ENCODE assay signal across 10 mouse cellular contexts in the genomic region with DNA sequence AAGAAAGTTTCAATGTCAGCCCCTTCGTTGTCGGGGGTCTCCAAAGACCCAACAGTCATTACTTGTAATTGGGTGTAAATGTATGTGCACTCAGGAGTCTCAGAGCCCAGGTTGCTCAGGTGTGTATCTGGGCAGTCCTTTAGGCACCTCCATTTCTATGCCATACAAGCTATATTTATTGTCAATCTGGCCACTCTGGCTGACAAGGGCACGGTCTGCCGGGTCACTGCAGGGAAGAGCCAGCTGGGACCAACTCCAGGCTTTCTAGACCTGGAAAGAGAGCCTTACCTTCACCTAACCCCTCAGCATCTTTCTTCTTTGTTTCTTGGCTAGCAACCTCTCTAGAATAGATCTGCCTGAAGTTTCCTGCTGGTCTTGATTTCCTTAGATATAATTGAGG. TPM values are rescaled to one million over a fixed set of nuclear protein-coding genes. Genes with fewer than 3 reads are reported as not detected.
DNase-seq lines count a peak whose midpoint lies in the region; ATAC-seq and TF ChIP-seq lines count a peak whose summit lies in the region.
"Had no signal": no experiment of that assay in that cellular context is flagged by ENCODE, and none has a peak within 500 bp of the region (broad histone marks: within the 10 kb centered on the region; RNA-seq: fewer than 3 reads in every experiment).

No protein-coding gene starts in this region.

- peaks cover 55% of the 10 kb centered on the region for H3K4me1 ChIP-seq in heart, adult 2 months (ENCODE audit: control insufficient read depth, insufficient read depth, low read length)
- peaks cover 67% of the 10 kb centered on the region for H3K4me1 ChIP-seq in heart, embryonic 11.5 days (ENCODE audit: control insufficient read depth, insufficient read depth, low read length)
- H3K4me1 ChIP-seq in kidney, postnatal 0 days (replicated peaks; ENCODE audit: insufficient read depth, low read length), result peaks cover 58% of the 10 kb centered on the region
- peaks cover 65% of the 10 kb centered on the region for H3K4me1 ChIP-seq in bone marrow macrophage, adult 2 months (ENCODE audit: control insufficient read depth, insufficient read depth, low read length)
- peaks cover 56% of the 10 kb centered on the region for H3K4me1 ChIP-seq in intestine, embryonic 15.5 days (replicated peaks)

- H3K4me3 ChIP-seq in heart, adult 2 months, result no peak overlapping the region
- no peak overlapping the region for H3K4me3 ChIP-seq in heart, embryonic 11.5 days (ENCODE audit: low read depth, low read length)
- H3K4me3 ChIP-seq in kidney, postnatal 0 days (replicated peaks; ENCODE audit: low read depth, low read length), result no peak overlapping the region
- H3K4me3 ChIP-seq in bone marrow macrophage, adult 2 months (ENCODE audit: insufficient read depth, low read length), result no peak overlapping the region
- no peak overlapping the region for H3K4me3 ChIP-seq in intestine, embryonic 15.5 days (replicated peaks)

- H3K36me3 ChIP-seq in heart, adult 2 months (ENCODE audit: control insufficient read depth, insufficient read depth, low read length), result peaks cover 57% of the 10 kb centered on the region
- peaks cover 37% of the 10 kb centered on the region for H3K36me3 ChIP-seq in heart, embryonic 11.5 days (ENCODE audit: control insufficient read depth, insufficient read depth, low read length)
- peaks cover 56% of the 10 kb centered on the region for H3K36me3 ChIP-seq in kidney, postnatal 0 days (ENCODE audit: insufficient read depth, low read length)
- peaks cover 22% of the 10 kb centered on the region for H3K36me3 ChIP-seq in intestine, embryonic 15.5 days

- intact Hi-C loops in heart, adult 2 months (cut with DNase I), result no loop called here

- H3K27me3 ChIP-seq in heart, adult 2 months (ENCODE audit: control insufficient read depth, insufficient read depth, low read length), result no peaks in the 10 kb centered on the region
- no peaks in the 10 kb centered on the region for H3K27me3 ChIP-seq in heart, embryonic 11.5 days (ENCODE audit: control insufficient read depth, insufficient read depth, low read length)
- H3K27me3 ChIP-seq in kidney, postnatal 0 days (ENCODE audit: insufficient read depth, low read length), result no peaks in the 10 kb centered on the region
- no peaks in the 10 kb centered on the region for H3K27me3 ChIP-seq in intestine, embryonic 15.5 days (replicated peaks)

- no peak overlapping the region for H3K9ac ChIP-seq in heart, adult 2 months (ENCODE audit: low read depth, low read length)
- H3K9ac ChIP-seq in heart, embryonic 11.5 days (ENCODE audit: low read depth, low read length), result no peak overlapping the region
- H3K9ac ChIP-seq in kidney, postnatal 0 days (ENCODE audit: low read depth, low read length), result no peak overlapping the region
- H3K9ac ChIP-seq in intestine, embryonic 15.5 days, result no peak overlapping the region

- peaks cover 19% of the 10 kb centered on the region for H3K79me2 ChIP-seq in heart, adult 2 months (replicated peaks; ENCODE audit: control insufficient read depth, insufficient read depth, low read length)

- DNase-seq in heart, adult 2 months, result no peak
- DNase-seq in kidney, postnatal 0 days (ENCODE audit: low spot score), result no peak
- no peak for DNase-seq in kidney, postnatal 25 days
- DNase-seq in right cerebral cortex, postnatal 10 days (ENCODE audit: low spot score in 2 of 2), result no peak
- DNase-seq: cerebellum, adult 11-12 months; spleen, adult 18-20 months; thymus, postnatal 25 days had no signal

- TF ChIP-seq POLR2A in heart, adult 2 months (IDR thresholded peaks at IDR 0.05; ENCODE audit: insufficient read depth, low read depth, low read length), result no peak
- no peak for TF ChIP-seq POLR2A in bone marrow macrophage, adult 2 months (IDR thresholded peaks at IDR 0.05; ENCODE audit: borderline replicate concordance, low read depth, low read length)

- H3K9me3 ChIP-seq in heart, embryonic 11.5 days (replicated peaks; ENCODE audit: control insufficient read depth, low read length), result no peaks in the 10 kb centered on the region
- H3K9me3 ChIP-seq in kidney, postnatal 0 days (replicated peaks; ENCODE audit: low read length), result no peaks in the 10 kb centered on the region
- no peaks in the 10 kb centered on the region for H3K9me3 ChIP-seq in intestine, embryonic 15.5 days

- ATAC-seq in heart, embryonic 11.5 days (replicated peaks; ENCODE audit: insufficient number of reproducible peaks, low FRiP score, low TSS enrichment), result no peak
- no peak for ATAC-seq in kidney, postnatal 0 days (replicated peaks; ENCODE audit: low FRiP score, low read depth)
- ATAC-seq in intestine, embryonic 15.5 days, result no peak

- no peak for TF ChIP-seq CTCF in heart, adult 2 months (IDR thresholded peaks at IDR 0.05)
- no peak for TF ChIP-seq CTCF in kidney, postnatal 0 days (IDR thresholded peaks at IDR 0.05; ENCODE audit: low read depth)
- TF ChIP-seq CTCF in bone marrow macrophage, adult 2 months (IDR thresholded peaks at IDR 0.05; ENCODE audit: low read depth, low read length), result no peak

- TF ChIP-seq EP300 in heart, adult 2 months (IDR thresholded peaks at IDR 0.05; ENCODE audit: insufficient read depth, low read depth, low read length), result no peak

- WGBS in heart, adult 2 months, result 51% methylated on average over 4 of the region's 4 CpGs
- WGBS in heart, embryonic 11.5 days (ENCODE audit: insufficient replicate concordance), result 79% methylated on average over 4 of the region's 4 CpGs
- 47% methylated on average over 4 of the region's 4 CpGs for WGBS in kidney, postnatal 0 days
- 78% methylated on average over 4 of the region's 4 CpGs for WGBS in intestine, embryonic 15.5 days

- peak overlapping the region; percentile 44 for H3K27ac ChIP-seq in heart, adult 2 months
- no peak overlapping the region for H3K27ac ChIP-seq in heart, embryonic 11.5 days (ENCODE audit: low read depth, low read length)
- peak overlapping the region; percentile 48 for H3K27ac ChIP-seq in kidney, postnatal 0 days
- peak overlapping the region; percentile 93 for H3K27ac ChIP-seq in bone marrow macrophage, adult 2 months (ENCODE audit: insufficient read depth, low read depth, low read length)
- peak overlapping the region; percentile 42 for H3K27ac ChIP-seq in intestine, embryonic 15.5 days

- H3K4me2 ChIP-seq in heart, embryonic 11.5 days, result no peak overlapping the region
- H3K4me2 ChIP-seq in kidney, postnatal 0 days (ENCODE audit: low read length), result no peak overlapping the region
- H3K4me2 ChIP-seq in intestine, embryonic 15.5 days (replicated peaks), result no peak overlapping the region

RNA-seq across cellular contexts. Expression of a gene that starts 8.2 kb away (rescaled TPM):
- total RNA-seq in heart, adult 2 months (2021), result 10 to 100 TPM; 39.2 to 39.8 TPM
- 17.2 and 24.1 TPM in 2 replicates for polyA plus RNA-seq in heart, adult 2 months (2012; rRNA removed)
- polyA plus RNA-seq in heart, embryonic 11.5 days (2014; fragmentation: Nextera tagmentation; extraction: Ambion mirVana), result 18.0 and 18.6 TPM in 2 replicates
- 27.8 and 30.5 TPM in 2 replicates for polyA plus RNA-seq in kidney, postnatal 0 days (2015; fragmentation: Nextera tagmentation; extraction: Ambion mirVana)
- 66.3 and 69.0 TPM in 2 replicates for polyA plus RNA-seq in bone marrow macrophage, adult 2 months (2012; ENCODE audit: insufficient read depth, insufficient read length, missing spikeins)
- 16.4 and 17.3 TPM in 2 replicates for polyA plus RNA-seq in intestine, embryonic 15.5 days (2015; fragmentation: Nextera tagmentation; extraction: Ambion mirVana)
